Mouse (Mus musculus) embryonic fibroblast, embryonic 13.5 days (primary cell): ENCODE results near the gene Zfp605.

ENCODE experiments used
- CTCF ChIP-seq: IDR thresholded peaks from 2 replicates; pipeline ENCODE4 v1.5.1; 2011; ENCODE audit warnings: mild to moderate bottlenecking, control low read depth, low read length, moderate library complexity, borderline replicate concordance; ENCODE audit not compliant: insufficient read depth
- POLR2A ChIP-seq: IDR thresholded peaks from 2 replicates; pipeline ENCODE4 v1.6.1; 2011; ENCODE audit warnings: low read depth, mild to moderate bottlenecking, control low read depth, low read length, moderate library complexity

GRCm38 (mm10) chr5:110099656-110100580, 10.0 kb upstream of the Zfp605 start, which contains the start of gene Plcxd1:
- no peak for TF ChIP-seq POLR2A
- no peak for TF ChIP-seq CTCF
